Mouse (Mus musculus) ovary, adult 18-20 months (tissue): ENCODE measurements around the gene Car12.
A peak's percentile ranks its signal among the peaks of the same experiment; 100 is the strongest.

ENCODE experiments used
- DNase-seq: peaks from one replicate; pipeline ENCODE4 v3.0.0; 2022; ENCODE audit warnings: low spot score, mixed read lengths

Car12 gene

DNA sequence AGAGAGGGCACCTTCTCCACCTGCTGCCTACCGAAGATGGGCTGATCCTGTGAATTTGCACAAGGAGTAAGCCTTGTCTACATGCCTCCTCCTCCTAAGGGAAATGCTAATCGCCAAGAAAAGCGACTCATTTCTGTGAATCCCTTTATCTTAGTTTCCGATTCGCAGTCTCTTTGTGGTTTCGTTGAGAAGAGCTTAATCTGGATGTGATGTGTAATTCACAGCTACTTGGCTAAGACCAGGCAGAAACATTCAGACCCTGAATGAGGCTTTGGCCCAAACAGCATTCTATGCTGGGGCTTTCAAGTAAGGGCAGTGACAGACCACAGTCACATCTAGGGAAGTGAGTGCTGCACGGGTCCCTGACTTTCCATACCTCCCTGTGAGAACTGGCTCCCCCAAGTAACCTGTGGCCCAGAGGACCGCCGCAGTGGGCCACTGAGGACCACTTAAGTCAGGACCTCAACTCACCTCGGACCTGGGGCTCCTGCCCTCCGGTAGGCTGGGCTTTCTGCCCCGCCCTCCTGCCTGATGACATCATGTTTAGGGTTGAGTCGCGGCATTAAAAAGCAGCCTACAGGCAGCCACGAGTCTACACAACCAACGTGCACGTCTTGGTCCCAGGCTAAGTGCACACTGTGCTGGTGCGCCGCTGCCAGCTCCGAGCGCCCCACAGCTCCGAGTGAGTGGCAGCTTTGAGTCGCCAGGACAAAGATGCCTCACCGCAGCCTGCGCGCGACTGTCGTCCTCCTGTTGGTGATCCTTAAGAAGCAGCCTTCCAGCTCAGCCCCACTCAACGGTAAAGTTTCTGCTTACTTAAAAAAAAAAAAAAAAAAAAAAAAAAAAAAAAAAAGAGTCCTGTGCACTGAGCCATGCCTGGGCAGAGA, at the start of gene Car12:
Gene Car12 (plus strand): TSS at position 552 of the 887 bp plus-strand sequence.
- DNase-seq, result no peak

DNA sequence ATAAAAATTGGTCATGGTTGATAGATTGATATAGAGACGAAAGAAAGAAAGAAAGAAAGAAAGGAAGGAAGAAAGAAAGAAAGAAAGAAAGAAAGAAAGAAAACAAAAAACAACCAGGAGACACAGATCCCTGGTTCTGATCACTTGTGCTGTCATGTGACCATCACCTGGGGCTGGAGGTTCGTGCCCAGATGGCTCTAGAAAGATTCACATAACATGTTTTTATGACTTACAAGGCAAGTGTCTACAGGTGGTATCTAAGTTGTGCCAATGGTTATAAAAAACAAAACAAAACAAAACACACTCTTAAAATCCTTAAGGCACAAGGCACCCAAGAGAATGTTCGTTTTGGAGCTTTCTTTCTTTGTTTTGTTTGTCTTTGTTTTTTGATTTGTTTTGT, 49.7 kb upstream of the Car12 start:
- no peak for DNase-seq

DNA sequence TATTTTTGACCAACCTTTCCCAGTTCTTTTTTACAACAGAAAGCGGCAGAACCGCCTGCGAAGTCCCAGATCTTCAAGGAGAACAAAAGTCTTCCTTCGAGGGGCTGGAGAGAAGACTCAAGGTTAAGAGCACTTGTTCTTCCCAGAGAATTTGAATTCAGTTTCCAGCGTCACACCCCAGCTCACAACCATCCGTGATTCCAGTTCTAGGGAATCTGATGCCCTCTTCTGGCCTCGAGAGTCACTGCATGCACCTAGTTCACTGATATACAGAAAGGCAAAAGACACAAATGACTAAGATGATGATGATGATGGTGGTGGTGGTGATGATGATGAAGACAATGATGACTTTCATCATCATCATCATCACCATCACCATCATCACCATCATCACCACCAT, 48.9 kb upstream of the Car12 start:
- no peak for DNase-seq

DNA sequence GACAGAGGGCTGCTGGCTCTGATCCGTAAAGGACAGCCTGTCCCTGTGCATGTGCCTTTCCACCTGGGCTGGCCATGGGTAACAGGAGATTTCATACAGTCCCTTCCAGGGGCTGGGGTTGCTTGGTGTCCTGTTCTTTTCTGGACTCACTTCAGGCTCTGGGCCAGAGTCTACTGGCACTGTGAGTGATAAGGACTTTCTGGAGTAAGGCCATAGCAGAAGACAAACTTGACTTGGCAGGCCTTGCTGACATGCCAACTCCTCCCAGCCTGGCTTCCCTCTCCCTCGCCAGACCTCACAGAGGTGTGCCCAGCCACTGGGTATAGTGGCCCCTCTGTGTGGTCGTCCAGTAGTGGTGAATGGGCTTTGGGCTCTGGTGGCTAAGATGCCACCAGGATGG, 47.3 kb upstream of the Car12 start:
- peak; percentile 55 for DNase-seq

DNA sequence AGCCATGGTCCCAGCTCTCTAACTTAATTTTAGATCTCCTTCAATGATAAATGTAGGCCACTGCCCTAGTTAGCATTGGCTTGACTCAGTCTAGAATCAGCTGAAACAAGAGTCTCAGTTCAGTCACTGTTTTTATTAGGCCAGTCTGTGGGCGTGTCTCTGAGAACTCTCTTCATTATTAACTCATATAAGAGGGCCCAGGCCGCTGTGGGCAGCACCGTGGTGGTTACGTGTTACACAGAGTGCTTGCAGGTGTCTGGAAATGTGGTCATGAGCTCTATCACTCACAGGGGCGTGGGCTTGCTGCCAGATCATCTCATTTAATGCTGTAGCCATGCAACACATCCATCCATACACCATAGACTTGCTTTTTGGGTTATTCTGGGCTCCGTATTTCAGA, 46.4 kb upstream of the Car12 start:
- no peak for DNase-seq

DNA sequence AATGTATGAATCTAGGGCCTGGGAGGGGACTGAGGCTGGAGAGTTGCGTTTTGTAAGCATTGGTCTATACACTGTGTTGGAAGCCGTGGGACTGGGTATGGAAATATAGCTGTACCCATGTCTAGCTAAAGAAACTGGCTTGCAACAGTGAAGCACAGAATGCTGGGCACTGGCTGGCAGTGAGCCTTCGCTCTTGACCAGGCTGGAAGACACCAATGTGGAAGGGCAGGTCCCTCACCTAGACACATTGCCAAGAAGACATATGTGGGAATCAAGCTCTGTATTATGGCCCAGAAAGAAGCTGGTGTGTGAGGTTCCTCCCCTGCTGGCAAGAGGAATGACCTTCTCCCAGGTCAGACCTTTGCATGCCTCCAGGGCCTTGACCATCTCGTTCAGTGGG, 45.6 kb upstream of the Car12 start:
- no peak for DNase-seq

DNA sequence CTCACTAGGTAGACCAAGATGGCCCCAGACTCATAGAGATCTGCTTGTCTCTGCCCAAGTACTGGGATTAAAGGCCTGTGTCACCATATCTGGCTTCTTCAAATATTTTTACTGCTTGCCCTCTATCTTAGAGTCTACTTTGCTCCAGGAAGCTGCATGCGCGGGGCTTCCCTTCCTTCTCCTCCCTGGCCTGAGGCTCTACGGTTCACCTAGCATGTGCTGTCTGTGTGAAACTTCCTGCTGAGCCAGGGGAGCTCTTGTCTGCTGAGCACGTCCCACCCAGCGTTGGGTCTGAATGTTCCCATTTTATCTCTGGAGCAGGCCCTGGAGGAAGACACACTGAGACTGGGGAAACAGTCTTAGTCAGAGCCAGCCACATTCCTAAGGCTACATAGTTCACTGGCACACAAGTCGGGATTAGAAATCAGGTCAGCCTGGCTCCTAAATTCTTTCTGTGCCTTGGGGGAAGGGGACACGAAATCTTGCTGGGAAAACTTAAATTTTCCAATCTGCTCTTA, 43.9 kb upstream of the Car12 start:
- peak; percentile 34 for DNase-seq

DNA sequence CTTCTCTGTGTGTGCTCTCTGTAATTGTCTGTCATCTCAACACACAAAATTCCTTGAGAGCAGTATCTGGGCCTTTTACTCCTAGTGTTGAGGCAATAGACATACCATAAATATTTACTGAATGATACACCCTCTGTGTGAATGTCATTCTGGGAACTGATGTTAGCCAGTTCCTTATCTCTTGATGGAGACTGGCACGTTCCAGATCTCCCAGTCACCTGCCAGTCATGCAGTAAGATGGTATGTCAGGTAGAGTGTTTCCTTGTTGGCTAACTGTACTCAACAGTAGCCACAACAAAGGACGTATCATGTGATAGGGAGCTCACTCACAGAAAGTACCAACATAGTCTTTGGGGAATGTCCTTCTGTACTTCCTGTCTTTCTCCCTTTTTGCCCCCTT, 39.7 kb upstream of the Car12 start:
- DNase-seq, result no peak

DNA sequence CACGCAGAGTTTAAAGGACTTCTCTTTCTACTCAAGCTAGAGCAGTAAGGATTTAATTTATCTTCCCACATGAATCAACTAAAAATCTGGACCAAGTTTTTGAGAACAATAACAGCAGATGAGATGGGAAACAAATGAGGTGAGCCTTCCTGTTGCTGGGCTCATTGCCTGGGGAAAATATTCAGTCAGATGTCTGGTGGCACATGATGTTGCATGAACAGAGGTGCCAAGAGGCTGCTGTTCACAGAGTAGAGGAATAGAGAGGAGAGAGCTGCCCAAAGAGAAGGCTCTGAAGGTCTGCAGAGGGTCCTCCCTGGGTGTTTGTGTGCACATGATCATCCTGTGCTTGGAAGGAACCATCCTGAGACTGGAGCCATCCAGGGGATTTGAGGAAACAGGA, 37.9 kb upstream of the Car12 start:
- no peak for DNase-seq

DNA sequence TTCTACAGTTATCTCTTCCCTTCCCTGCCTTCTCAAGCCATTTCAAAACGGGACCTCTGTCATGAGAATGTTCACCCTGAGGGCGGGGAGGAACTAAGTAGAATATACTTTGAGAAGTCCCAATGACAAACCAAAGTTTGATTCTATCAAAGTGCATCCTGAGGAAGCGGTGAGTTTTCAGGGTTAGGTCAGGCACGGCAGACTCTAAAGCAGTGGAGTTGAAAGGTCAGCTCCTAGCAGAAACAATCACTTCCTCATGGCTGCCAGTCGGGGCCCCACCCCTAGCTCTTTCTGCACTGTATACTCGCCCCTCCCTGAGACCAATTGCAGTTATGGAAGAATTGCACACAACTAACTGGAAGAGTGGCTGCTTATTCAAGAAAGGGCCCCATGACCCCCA, 33.4 kb upstream of the Car12 start:
- no peak for DNase-seq

DNA sequence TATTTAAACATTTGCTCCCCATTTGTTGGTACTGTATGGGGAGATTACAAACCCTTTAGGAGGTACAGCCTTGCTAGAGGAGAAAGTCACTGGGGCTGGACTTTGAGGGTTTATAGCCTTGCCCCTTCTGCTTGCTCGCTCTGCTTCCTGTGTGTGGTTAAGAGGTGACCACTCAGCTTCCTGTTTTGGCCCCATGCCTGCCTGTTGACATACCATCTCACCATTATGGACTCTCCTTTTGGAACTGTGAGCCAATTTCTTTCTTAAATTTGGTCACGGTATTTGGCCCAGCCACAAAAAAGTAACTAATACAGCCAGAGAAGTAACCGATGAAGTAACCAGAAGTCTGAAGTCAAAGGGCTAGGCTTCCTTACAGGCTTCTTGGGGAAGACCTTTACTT, 30.7 kb upstream of the Car12 start:
- DNase-seq, result no peak

DNA sequence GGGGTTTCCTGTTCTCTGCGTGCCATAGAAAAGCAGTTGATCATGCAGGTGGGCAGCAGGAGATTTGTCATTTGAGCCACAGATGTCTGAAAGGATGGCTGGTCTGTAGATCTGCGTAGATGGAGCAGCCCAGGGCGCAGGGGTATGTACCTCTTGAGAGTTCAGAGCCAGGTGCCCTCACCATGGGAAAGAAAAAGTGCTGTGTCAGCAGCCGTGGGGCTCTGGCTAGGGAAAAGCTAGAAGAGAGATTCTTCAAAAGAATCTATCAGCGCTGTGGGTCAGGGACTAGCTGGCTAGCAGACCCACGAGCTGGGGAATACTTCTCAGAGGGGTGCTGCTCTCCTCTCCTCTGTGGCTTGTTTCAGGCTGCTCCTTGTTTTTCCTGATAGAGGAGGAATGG, 27.8 kb upstream of the Car12 start:
- no peak for DNase-seq

DNA sequence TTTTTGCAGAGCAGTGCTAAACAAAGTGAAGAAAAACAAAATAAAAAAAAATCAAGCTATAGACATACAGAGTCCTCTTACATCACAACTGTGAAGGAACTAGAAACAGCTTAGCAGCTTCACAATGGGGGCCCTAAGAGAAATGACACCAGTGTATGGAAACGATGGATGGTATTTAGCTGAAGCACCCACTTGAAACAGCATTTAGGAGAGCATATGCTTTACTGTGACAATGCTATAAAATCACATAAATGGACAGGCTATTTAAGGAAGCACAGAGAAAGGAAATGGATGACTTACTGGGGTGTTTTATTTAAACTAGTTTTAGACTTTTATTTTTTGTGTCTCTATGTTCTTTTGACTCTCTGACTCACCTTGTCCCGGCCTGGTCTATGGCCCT, 25.8 kb upstream of the Car12 start:
- DNase-seq, result no peak

DNA sequence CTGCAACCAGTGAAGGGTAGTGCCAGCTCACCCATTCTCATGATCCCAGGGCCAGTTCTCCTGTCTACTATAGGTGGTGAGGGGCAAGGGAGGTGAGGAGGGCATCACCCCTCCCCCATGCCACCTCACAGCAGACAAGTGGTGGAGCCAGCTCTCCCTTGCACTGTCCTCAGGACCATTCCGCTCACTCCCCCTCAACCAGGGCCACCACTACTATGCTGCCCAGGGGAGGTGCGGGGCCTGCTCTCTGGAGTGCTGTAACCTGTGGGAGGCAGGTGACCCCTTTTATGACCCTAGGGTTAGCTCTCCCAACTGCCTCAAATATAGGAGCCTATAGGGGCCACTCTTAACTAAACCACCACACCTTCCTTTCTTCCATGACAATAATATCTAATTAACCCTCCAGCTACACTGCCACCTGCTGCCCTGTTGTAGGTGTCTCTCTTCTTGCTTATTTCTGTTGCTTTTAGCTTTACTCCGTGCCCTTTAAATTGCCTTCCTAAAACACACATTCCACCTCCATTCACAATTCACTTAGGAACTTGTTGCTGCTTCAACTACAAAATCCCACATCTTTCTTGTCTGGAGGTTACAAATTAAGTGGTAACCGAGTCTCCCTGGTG, 21.7 kb upstream of the Car12 start:
- DNase-seq, result no peak

DNA sequence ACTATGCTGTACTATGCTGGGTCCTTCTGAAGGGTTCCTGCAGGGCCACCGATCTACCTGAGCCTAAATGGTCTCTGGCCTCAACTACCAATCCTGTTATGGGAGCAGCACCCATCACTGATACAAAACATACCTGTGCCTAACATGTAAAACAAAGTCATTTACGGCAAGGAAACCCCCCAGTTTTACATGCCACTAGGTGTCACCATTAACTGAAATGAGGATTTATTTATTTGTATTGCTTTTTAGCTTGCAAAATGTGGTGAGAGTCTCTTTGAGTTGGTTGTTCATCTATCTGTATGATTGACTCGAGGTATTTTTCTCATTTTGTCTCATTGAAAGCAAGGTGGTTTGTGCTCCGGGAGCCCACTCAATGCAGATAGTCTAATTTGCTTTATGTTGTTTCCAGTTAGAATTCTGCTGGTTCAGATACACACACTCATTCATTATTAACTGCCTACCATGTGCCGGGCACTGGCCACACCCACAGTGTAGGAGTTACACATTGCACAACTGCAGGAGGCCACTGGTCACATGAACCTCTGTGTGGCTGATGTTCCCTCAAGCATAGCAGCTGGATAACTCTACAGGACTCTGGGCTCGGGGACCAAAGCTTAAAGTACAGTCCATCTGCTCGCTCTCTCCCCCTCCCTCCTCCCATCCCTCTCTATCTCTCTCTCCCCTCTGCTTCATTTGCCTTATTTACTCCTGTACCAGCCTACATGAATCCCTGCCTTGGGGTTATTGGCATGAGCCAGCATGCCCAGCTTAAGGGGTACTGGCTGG, 15.9 kb upstream of the Car12 start:
- DNase-seq, result no peak

DNA sequence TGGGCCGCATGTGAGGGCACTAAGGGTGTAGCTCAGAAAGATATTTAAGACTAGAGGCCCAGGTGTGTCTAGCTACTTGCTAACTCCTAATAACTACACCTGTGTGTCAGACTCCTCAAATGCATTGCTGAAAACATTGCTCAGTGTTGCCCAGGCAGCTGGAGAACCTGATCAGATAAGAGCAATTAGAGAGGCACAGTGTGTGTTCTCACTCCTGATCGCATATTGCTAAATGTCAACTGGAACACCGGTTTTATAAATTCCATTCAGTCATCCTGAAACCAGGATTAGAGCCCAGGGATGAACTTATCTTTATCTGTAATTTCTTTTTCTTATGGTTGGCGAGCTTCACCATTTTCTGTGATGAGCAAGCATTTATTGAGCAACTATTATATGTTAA, 13.7 kb upstream of the Car12 start:
- no peak for DNase-seq

DNA sequence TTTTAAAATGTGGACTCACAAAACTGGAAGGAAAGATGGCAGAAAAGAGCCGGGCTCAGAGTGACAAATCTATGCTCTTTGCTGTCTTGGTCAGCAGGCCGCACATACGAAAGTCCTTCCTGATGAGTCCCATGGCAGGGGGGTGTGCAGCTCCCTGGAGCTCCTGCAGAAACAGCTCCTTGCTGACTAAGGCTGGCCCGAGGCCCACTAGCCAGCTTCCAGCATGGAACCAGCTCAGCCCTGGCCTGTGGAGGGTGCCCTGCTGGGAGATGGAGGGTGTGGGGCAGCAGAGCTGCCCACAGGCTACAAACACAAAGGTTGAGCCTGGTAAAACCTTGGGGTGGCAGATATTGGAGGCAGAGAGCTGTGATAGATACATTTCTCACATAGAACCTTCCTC, 10.5 kb upstream of the Car12 start:
- no peak for DNase-seq

DNA sequence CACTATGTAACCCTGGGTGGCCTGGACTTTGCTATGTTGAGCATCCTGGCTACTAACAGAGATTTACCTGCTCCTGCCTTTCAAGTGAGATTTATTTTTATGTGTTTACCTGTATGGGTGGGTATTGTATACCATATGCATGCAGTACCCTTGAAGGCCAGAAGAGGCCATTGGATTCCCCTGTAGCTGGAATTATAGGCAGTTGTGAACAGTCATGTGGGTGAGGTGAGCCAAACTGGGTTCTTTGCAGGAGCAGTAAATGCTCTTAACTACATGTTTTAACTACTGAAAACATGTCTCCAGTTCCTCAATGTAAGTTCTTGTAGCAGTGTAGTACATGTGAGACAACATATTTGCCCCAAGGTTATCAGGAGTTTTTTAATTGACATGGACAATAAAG, 8.1 kb upstream of the Car12 start:
- DNase-seq, result no peak

DNA sequence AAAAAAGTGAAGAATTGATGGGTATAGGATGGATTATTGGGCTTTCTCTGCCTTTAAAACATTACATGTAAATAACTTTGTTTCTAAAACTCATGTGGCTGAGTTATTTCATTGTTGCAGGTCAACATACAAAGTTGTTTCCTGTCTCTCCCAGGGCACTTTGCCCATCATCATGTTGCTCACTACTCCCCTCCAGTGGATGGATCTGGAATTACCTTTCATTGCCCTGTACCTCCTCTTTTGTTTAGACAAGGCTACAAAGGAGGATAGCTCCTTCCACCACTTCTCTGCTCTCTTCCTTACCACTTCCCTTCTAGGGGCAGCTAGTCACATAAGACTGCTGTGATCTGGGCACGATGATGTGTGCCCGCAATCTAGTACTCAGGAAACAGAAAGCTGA, 7.7 kb upstream of the Car12 start:
- DNase-seq, result no peak

DNA sequence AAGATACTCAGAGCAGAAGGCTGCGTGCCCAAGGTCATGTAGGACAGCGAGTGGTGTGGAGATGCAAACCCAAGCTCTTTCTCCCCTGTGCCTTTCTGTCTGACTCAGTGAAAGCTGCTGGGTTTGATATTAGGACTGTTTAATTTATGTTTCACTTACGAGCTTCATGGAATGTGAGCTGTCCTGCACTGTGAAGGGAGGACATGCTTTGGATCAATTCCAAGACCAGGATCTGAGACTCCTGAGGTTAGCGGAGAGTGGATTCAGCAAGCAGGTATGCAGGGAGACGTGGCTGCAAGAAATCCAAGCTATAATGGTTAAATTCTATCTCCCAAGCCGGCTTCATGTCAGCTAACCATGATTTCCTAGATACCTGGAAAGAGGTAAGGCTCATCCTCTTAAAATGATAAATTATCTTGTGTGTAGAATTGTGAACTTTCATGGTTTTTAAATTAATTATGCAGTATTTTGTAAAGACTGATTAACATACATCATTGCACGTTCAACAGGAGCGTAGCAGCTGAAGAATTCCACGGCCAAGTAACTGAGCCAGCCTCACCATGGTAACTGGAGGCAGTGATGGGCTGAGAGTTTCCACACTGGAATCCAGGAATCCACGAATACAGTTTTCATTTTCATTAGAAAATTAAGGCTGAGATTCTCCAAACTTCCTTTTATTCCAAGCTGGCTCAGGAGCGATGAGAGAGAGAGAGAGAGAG, 5.3 kb upstream of the Car12 start:
- no peak for DNase-seq

DNA sequence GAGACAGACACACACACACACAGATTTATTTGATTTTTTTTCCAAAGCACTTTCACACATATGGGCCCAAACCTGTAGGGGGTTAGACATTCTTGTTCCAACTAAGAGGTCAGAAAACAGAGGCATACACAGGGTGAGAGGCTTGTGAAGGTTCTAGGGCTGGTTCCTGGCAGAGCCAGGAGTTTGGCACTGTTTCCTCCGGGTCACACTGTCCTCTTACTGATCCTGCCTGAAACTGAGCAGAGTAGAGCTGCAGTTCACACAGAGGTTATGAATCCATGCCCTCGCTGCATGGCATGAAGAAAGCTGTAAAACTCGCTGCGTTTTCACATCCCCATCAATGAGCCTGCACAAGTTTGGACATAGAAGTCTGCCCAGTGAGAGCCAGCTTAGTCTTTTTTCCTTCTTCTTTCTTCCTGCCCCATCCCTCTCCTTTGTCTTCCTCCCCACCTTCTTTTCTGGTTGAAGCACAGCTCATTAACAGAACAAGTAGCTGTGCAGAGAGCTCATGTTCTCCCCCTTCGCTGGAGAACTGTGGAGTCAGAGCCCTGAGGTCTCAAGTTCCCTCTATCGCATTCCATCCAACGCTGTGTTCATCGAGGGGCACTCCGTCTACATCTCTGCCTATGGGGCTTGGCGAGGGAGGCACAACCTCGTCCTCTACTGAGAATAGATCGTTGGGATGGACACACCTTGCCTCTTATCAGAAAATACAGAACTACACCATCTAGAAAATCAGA, 4.5 kb upstream of the Car12 start:
- peak; percentile 36 for DNase-seq
